Mouse (Mus musculus) inflammation-experienced regulatory T-cells, adult 6 months (primary cell): ENCODE measurements around the gene Icmt. TPM values are rescaled to one million over a fixed set of nuclear protein-coding genes. Genes with fewer than 3 reads are reported as not detected.

ENCODE experiments used
- ATAC-seq: one replicate; pipeline ENCODE4 v1.8.0; 2017
- polyA plus RNA-seq, 3 experiments: library from polyadenylated mRNA; unstranded; fragments of 100-300 nt; shearing (Covaris generic); gene quantifications; one replicate each; pipeline ENCODE4 v1.2.1; 2017

Icmt gene
- polyA plus RNA-seq, 3 experiments from 2014 or later, result 5.1 to 8.8 (median 7.1) TPM

DNA sequence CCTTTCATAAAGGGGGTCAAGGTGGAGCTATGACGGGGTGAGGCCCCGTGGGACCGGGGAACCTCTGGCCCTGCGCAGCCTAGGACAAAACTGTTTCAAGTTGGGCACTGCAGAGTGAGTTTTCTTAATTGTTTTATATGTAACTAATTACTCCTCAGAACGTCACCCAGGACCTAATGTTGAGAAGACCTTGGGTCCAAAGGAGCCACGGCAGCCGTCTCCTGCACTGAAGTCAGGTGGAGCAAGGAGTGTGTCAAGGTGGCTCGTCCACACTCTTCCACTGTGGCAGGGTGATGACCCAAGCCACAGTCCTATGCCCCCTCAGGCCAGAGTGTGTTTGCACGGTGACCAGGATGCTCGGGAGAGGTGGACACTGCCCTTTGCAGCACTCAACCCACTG is 6.1 kb downstream of the Icmt start:
- no peak for ATAC-seq

DNA sequence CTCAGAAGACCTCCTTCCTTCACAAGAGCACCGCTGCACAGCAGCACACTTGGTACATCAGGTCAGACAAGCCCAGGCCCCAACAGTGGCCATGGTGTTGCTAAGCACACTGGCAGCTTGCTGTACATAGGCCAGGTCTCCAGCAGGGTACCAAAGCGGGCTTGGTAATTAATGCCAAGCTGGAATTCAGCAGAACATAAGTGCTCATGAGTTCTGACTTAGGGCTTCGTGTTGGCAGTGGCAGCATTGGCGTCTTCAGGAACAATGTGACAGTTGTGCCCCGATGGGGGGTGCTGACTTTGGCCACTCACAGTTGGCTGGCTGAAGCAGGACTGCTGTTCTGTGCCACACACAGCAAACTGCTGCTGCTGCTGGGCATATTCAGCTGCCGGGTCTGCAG is 7.7 kb downstream of the Icmt start:
- ATAC-seq, result no peak

GRCm38 (mm10) chr4:152305991-152306390 is 9.0 kb downstream of the Icmt start:
- no peak for ATAC-seq

DNA sequence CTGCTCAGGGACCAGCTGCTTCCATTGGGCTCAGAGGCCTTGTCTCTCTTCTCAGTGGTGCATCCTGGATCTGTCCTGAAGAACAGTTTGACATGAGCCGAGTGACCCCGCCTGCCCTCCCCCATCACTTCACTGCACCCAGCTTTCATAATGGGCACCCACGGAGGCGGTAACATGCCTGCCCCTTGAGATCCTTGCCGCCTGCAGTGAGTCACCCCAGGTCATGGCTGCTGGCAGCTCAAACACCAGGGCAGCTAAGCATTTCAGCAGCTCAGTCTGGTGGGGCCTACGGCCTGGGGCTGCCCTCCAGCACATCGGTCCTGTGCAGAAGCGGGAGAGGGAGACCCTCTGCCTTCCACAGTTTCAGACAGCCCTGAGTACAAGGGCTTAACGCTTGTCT is 10.5 kb downstream of the Icmt start:
- no peak for ATAC-seq

GRCm38 (mm10) chr4:152312186-152312585 is 15.2 kb downstream of the Icmt start:
- no peak for ATAC-seq

DNA sequence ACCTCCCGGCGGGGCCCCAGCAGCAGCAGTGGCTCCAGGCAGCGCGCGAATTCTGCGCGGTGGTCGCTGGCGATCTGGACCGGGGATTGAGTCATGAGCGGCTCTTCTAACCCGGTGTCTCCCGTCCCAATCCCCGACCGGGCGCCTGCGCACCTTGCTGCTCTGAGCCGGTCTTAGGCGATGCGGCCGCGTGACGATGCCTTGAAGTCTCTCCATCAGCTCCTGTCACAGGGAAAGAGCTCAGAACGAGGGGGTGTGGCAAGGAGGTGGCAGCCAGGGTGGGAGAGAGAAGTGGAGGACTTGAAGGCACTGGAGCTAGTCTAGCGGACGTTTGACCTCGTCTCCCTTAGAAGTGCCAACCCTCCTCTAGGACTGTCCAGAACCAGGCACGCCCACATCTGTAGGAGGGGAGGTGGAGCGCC is 16.2 kb downstream of the Icmt start:
- peak; percentile 40 for ATAC-seq

DNA sequence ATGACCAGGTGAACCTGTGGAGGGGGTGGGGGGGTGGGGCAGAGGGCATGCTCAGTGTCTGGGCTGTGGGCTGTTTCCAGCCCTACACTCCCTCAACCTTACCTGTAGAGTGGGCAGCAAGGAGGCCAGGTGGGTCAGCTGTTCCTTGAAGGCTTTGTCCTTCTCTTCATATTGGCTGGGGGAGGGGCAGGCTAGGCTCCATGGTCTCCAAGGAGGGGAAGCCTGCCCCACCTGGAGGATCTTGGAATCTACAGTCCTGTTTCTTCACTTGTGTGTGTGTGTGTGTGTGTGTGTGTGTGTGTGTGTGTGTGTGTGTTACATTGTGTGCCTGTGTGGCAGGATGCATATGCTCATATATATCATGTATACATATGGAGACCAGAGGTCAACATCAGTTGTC is 16.9 kb downstream of the Icmt start:
- no peak for ATAC-seq

DNA sequence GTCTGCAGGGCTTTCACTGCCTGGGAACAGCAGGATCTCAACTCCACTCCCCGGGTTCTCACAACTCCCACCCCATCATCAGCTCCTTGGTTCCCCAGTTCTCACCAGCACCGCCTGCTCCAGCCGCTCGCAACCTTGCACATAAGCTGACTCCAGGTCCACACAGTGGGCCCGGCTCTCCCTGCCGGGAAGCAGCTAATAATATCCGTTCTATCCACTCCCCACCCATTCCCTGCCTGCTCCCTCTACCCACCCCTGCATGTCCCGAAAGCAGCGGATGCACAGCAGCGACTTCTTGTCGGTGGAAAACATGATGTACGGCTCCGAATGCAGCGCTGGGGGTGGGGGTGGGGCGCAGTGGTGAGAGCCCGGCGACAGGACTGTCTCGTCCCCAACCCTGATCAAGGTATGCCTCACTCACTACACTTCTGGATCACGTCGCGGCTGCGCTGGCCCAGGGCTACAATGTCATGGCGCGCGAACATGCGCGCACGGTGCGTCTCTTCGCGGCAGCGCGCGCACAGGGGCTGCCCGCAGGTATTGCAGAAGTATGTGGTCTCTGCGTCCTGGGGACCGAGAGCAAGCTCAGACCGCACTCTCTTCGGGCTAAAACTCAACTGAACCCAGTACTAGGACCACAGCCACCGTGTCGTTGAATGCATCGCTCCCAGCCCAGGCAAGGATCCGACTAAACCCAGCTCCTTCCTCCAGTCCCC is 18.6 kb downstream of the Icmt start:
- ATAC-seq, result no peak

- ATAC-seq, result no peak
Observed at GRCm38 (mm10) chr4:152317631-152318033, 20.6 kb downstream of the Icmt start.

- peak; percentile 70 for ATAC-seq
Observed at GRCm38 (mm10) chr4:152318517-152319234, 21.6 kb downstream of the Icmt start, which contains the start of gene Rnf207. Gene Rnf207 (minus strand): TSS chr4:152318993.

- no peak for ATAC-seq
Observed at GRCm38 (mm10) chr4:152321464-152321863, 24.4 kb downstream of the Icmt start.

GRCm38 (mm10) chr4:152324641-152325562 is 27.9 kb downstream of the Icmt start:
- ATAC-seq, result no peak

- ATAC-seq, result peak; percentile 99
Observed at GRCm38 (mm10) chr4:152325574-152326411, 28.8 kb downstream of the Icmt start, which contains the start of gene Rpl22. Gene Rpl22 (plus strand): TSS chr4:152325742.

DNA sequence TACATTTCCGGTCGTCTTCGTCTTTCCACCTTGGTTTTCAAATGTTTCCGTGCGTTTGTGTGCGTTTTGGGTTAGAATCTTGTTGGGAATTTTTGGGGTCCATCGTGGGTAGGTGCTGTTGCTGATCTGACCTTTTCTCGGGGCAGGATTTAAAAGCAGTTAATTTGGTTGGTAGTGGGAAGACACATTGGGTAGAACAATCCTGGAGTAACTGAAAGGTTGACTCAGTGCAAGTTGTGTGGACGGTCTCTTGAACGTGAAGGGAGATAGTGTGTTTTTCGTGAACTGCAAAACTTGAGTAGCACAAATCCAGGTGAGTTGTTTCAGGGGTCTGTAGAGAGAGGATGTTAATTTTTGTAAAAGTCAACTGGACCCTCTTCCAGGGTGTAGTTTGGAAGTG is 29.5 kb downstream of the Icmt start:
- ATAC-seq, result no peak

GRCm38 (mm10) chr4:152328691-152329090 is 31.7 kb downstream of the Icmt start:
- no peak for ATAC-seq

- peak; percentile 70 for ATAC-seq
Observed at GRCm38 (mm10) chr4:152332952-152333351, 35.9 kb downstream of the Icmt start.

DNA sequence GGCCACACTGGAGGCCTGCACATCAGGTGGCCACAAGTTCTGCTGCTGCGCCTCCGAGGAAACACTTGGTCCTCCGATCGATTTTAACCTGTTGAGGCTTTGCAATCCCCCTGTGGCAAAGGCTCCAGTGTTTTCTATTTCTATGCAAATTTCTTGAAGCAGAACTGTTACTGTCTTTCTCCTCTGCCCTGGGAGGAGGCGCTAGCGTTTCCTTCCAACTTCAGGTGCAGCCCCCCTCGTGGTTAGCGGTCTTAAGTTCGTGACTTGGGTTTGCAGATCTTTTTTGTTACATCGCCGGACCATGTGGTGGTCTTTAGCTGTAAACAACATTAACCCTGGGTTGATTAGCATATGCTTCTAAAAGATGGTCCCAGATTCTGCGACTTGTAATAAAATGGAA is 36.6 kb downstream of the Icmt start:
- no peak for ATAC-seq

DNA sequence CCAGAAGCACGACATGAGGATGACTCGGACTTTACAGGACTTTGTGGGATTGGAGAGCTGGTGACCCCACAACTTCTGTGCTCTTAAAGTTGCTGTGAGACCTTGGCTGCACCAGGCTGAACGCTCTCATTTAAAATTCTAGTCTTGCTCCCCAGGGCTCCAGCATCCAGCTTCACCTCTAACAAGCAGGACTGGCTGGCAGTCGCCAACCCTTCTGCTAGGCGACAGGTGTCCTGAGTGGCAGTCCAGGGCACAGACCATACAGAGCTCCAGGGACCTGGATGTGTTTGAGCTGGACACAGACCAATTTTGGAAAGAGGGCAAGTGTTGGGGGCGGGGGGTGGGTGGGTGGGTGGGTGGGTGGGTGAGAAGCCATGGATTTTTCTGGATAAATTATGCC is 40.7 kb downstream of the Icmt start:
- ATAC-seq, result no peak

DNA sequence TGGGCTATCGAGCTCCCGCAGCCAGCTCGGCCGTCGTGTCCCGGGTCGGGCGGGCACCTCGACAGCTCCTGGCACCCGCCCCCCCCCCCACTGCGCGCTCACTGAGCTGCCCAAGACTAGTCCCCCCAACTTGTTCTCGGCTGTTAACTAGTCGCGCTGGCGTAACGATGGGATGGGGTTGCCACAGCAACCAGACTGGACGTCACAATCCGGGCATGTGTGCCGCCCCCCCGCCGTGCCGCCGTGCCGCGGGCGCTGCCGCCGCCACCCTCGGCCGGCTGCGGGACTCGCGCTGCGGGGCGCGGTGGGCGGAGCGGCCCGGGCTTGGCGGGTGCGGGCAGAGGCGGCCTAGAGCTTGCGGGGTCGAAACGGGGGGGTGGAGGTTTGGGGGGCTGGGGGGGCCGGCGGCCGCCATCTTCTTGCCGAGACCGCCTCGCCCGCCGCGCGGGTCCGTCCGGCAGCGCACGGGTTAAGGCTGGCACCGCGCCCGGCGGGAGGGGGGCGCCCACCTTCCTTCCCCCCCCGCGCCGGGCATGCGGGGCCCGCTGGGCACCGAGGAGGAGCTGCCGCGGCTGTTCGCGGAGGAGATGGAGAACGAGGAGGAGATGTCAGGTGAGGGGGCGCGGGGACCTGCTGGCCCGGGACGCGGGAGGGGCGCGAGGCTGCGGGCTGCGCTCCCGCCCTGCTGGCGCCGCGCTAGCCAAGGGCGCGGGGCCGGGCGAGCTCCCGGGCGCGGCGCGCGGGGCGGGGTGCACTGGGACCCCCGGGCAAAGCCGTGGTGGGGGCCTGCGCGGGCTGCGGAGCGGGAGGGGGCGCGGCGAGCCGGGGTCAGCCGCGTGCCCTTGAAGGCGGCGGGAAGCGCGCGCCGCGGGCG is 41.6 kb downstream of the Icmt start, which contains the start of gene Chd5:
TSS of gene Chd5 (plus strand) at position 233 of the 874 bp plus-strand sequence.
- ATAC-seq, result no peak

GRCm38 (mm10) chr4:152339293-152339790 is 42.3 kb downstream of the Icmt start:
- no peak for ATAC-seq
